Mouse (Mus musculus): ENCODE results near the gene Syne1.

DNA sequence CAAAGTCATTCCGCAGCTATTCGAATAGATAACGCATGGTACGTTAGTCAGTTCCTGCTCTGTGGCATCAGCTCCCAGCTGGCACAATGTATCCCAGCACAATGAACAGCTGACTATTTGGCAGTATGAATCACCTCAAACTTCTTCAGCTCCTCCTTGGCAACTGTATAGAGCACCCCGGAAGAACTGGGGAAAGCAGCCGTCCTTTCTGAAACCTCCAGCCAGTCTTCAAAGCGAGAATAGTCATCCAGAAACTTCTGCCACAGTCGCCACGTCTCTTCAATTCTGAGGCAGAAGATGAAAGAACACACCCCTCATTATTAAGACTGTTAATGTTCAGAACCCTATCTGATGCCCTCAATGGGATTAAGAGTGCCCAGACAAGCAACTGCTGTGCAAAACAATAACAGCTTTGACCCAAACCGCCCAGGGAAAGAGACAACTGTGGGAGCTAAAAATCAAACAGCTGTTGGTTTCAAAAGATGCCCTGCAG lies 495.0 kb downstream of the Syne1 start:
- TF ChIP-seq POLR2A (IDR thresholded peaks at IDR 0.05; ENCODE audit: borderline replicate concordance, control insufficient read depth, low read depth, low read length) = no peak
- TF ChIP-seq CTCF (IDR thresholded peaks at IDR 0.05; ENCODE audit: control insufficient read depth, insufficient read depth, low read length) = no peak

Data from bone marrow, adult 2 months (tissue).